Mouse (Mus musculus) bone marrow macrophage, adult 2 months (primary cell): ENCODE results near the gene 1810062G17Rik. TPM values are rescaled to one million over a fixed set of nuclear protein-coding genes. Genes with fewer than 3 reads are reported as not detected.

Source experiments
- H3K27ac ChIP-seq: 2 replicates; pipeline ENCODE4 v1.5.1; 2012; ENCODE audit warnings: low read depth, low read length; ENCODE audit not compliant: insufficient read depth
- H3K4me1 ChIP-seq: 2 replicates; pipeline ENCODE4 v1.6.1; 2012; ENCODE audit warnings: low read length; ENCODE audit not compliant: control insufficient read depth, insufficient read depth
- H3K4me3 ChIP-seq: 2 replicates; pipeline ENCODE4 v1.5.1; 2012; ENCODE audit warnings: mild to moderate bottlenecking, low read length, moderate library complexity; ENCODE audit not compliant: insufficient read depth
- CTCF ChIP-seq: IDR thresholded peaks from 2 replicates; pipeline ENCODE4 v1.5.1; 2012; ENCODE audit warnings: low read depth, mild to moderate bottlenecking, low read length, moderate library complexity
- POLR2A ChIP-seq: IDR thresholded peaks from 2 replicates; pipeline ENCODE4 v1.6.1; 2012; ENCODE audit warnings: mild to moderate bottlenecking, low read depth, low read length, borderline replicate concordance
- polyA plus RNA-seq: library from polyadenylated mRNA; stranded (reverse); fragments of >200 nt; gene quantifications from 2 replicates; pipeline ENCODE4 v1.2.4, GENCODE M21; 2012; ENCODE audit not compliant: missing spikeins, insufficient read depth, insufficient read length

The 1810062G17Rik gene
- polyA plus RNA-seq, 1 experiment, result not detected

- no peak for TF ChIP-seq POLR2A
- no peak for TF ChIP-seq CTCF
- Histone ChIP-seq H3K4me3 (no peak overlapping the region), H3K27ac (no peak overlapping the region), H3K4me1 (peaks cover 11% of the 10 kb centered on the region)
Measured at GRCm38 (mm10) chr3:36488899-36489589, 13.3 kb downstream of the 1810062G17Rik start.

- H3K4me1 ChIP-seq, result peaks cover 13% of the 10 kb centered on the region
- TF ChIP-seq CTCF (no peak), POLR2A (no peak)
Measured at GRCm38 (mm10) chr3:36489590-36489910, 13.8 kb downstream of the 1810062G17Rik start.

GRCm38 (mm10) chr3:36491535-36491934, 15.8 kb downstream of the 1810062G17Rik start:
- H3K4me1 ChIP-seq, result peaks cover 21% of the 10 kb centered on the region
- H3K27ac ChIP-seq, result no peak overlapping the region
- no peak overlapping the region for H3K4me3 ChIP-seq
- no peak for TF ChIP-seq CTCF
- no peak for TF ChIP-seq POLR2A

More at GRCm38 (mm10) chr3:36489590-36489910, 13.8 kb downstream of the 1810062G17Rik start:
- H3K27ac ChIP-seq, result no peak overlapping the region
- H3K4me3 ChIP-seq, result no peak overlapping the region

- Histone ChIP-seq H3K27ac (no peak overlapping the region), H3K4me1 (peaks cover 23% of the 10 kb centered on the region), H3K4me3 (no peak overlapping the region)
- no peak for TF ChIP-seq POLR2A
- TF ChIP-seq CTCF, result no peak
Measured at GRCm38 (mm10) chr3:36492716-36493391, 17.1 kb downstream of the 1810062G17Rik start.

- TF ChIP-seq CTCF, result no peak
- TF ChIP-seq POLR2A, result no peak
- Histone ChIP-seq H3K4me1 (peaks cover 18% of the 10 kb centered on the region), H3K27ac (no peak overlapping the region), H3K4me3 (no peak overlapping the region)
Measured at GRCm38 (mm10) chr3:36493641-36494283, 18.0 kb downstream of the 1810062G17Rik start.

GRCm38 (mm10) chr3:36494613-36495012, 18.9 kb downstream of the 1810062G17Rik start:
- no peak overlapping the region for H3K4me3 ChIP-seq
- TF ChIP-seq CTCF, result no peak
- TF ChIP-seq POLR2A, result no peak
- no peak overlapping the region for H3K27ac ChIP-seq
- H3K4me1 ChIP-seq, result peaks cover 17% of the 10 kb centered on the region

- peak; percentile 64 for TF ChIP-seq CTCF
- TF ChIP-seq POLR2A, result no peak
- no peak overlapping the region for H3K27ac ChIP-seq
Measured at GRCm38 (mm10) chr3:36495436-36495835, 19.7 kb downstream of the 1810062G17Rik start.

GRCm38 (mm10) chr3:36496273-36496672, 20.5 kb downstream of the 1810062G17Rik start:
- TF ChIP-seq CTCF (no peak), POLR2A (no peak)

More at GRCm38 (mm10) chr3:36495436-36495835, 19.7 kb downstream of the 1810062G17Rik start:
- Histone ChIP-seq H3K4me1 (peaks cover 17% of the 10 kb centered on the region), H3K4me3 (no peak overlapping the region)

GRCm38 (mm10) chr3:36496746-36497145, 21.0 kb downstream of the 1810062G17Rik start:
- peak; percentile 62 for TF ChIP-seq CTCF
- TF ChIP-seq POLR2A, result no peak
- H3K27ac ChIP-seq, result no peak overlapping the region
- peaks cover 12% of the 10 kb centered on the region for H3K4me1 ChIP-seq
- H3K4me3 ChIP-seq, result no peak overlapping the region

More at GRCm38 (mm10) chr3:36496273-36496672, 20.5 kb downstream of the 1810062G17Rik start:
- Histone ChIP-seq H3K27ac (no peak overlapping the region), H3K4me1 (peaks cover 16% of the 10 kb centered on the region), H3K4me3 (no peak overlapping the region)

GRCm38 (mm10) chr3:36498224-36498623, 22.5 kb downstream of the 1810062G17Rik start:
- TF ChIP-seq CTCF (no peak), POLR2A (no peak)
- H3K4me3 ChIP-seq, result no peak overlapping the region
- no peak overlapping the region for H3K27ac ChIP-seq
- peaks cover 11% of the 10 kb centered on the region for H3K4me1 ChIP-seq
